Mouse (Mus musculus): Measurements from ENCODE around the gene Zkscan17. TPM values are rescaled to one million over a fixed set of nuclear protein-coding genes. Genes with fewer than 3 reads are reported as not detected.
"Not testable (repeated sequence)": the region's sequence is repeated elsewhere in the genome, so short reads cannot be mapped to it uniquely, and the experiment has no call there.

The Zkscan17 gene
- 5.1 and 7.1 TPM in 2 replicates for total RNA-seq (2014; rRNA removed)
- 8.0 and 9.4 TPM in 2 replicates for polyA plus RNA-seq (2012; rRNA removed)

- peak; percentile 42 for DNase-seq (ENCODE audit: extremely low read depth, low read depth, low spot score)
- H3K4me3 ChIP-seq (ENCODE audit: insufficient read depth, low read depth, low read length): no peak within 1 kb of the TSS
- 46% methylated on average over 8 of the region's 8 CpGs for WGBS
- H3K27ac ChIP-seq (replicated peaks; ENCODE audit: insufficient read depth, low read depth, low read length): no peak within 1 kb of the TSS
- H3K79me2 ChIP-seq (ENCODE audit: control insufficient read depth, insufficient read depth, low read length): no peaks in the 10 kb centered on the region
- TF ChIP-seq POLR2A (IDR thresholded peaks at IDR 0.05; ENCODE audit: extremely low read depth, insufficient read depth, low read length): no peak
- peak; percentile 47 for TF ChIP-seq CTCF (IDR thresholded peaks at IDR 0.05; ENCODE audit: low read depth, low read length)
- H3K27me3 ChIP-seq (ENCODE audit: control insufficient read depth, insufficient read depth, low read length): no peaks in the 10 kb centered on the region
- H3K36me3 ChIP-seq (ENCODE audit: control insufficient read depth, insufficient read depth, low read length): no peaks in the 10 kb centered on the region
- no peaks in the 10 kb centered on the region for H3K4me1 ChIP-seq (ENCODE audit: control insufficient read depth, insufficient read depth, low read length)
- no peak within 1 kb of the TSS for H3K9ac ChIP-seq (ENCODE audit: low read depth, low read length)
Observed at GRCm38 (mm10) chr11:59526472-59527080, at the start of gene Zkscan17. Gene Zkscan17, minus strand, starts transcription at chr11:59526751.

GRCm38 (mm10) chr11:59576135-59576534 lies 49.6 kb upstream of the Zkscan17 start, which contains the start of gene Olfr222:
Gene Olfr222, minus strand, starts transcription at chr11:59576235.
- H3K36me3 ChIP-seq (ENCODE audit: control insufficient read depth, insufficient read depth, low read length); H3K4me3 ChIP-seq (ENCODE audit: insufficient read depth, low read depth, low read length); H3K4me1 ChIP-seq (ENCODE audit: control insufficient read depth, insufficient read depth, low read length); H3K9ac ChIP-seq (ENCODE audit: low read depth, low read length); H3K27ac ChIP-seq (replicated peaks; ENCODE audit: insufficient read depth, low read depth, low read length); H3K79me2 ChIP-seq (ENCODE audit: control insufficient read depth, insufficient read depth, low read length); H3K27me3 ChIP-seq (ENCODE audit: control insufficient read depth, insufficient read depth, low read length); DNase-seq (ENCODE audit: extremely low read depth, low read depth, low spot score): not testable (repeated sequence)

- Histone ChIP-seq H3K27me3 (ENCODE audit: control insufficient read depth, insufficient read depth, low read length) (peaks cover 6% of the 10 kb centered on the region; the same call in 1 of the 2 replicates), H3K79me2 (ENCODE audit: control insufficient read depth, insufficient read depth, low read length) (no peaks in the 10 kb centered on the region), H3K36me3 (ENCODE audit: control insufficient read depth, insufficient read depth, low read length) (no peaks in the 10 kb centered on the region), H3K27ac (replicated peaks; ENCODE audit: insufficient read depth, low read depth, low read length) (no peak overlapping the region), H3K9ac (ENCODE audit: low read depth, low read length) (no peak overlapping the region), H3K4me3 (ENCODE audit: insufficient read depth, low read depth, low read length) (no peak overlapping the region), H3K4me1 (ENCODE audit: control insufficient read depth, insufficient read depth, low read length) (no peaks in the 10 kb centered on the region)
- DNase-seq (ENCODE audit: extremely low read depth, low read depth, low spot score): no peak
- no peak for TF ChIP-seq POLR2A (IDR thresholded peaks at IDR 0.05; ENCODE audit: extremely low read depth, insufficient read depth, low read length)
- no peak for TF ChIP-seq CTCF (IDR thresholded peaks at IDR 0.05; ENCODE audit: low read depth, low read length)
- 47% methylated on average over 9 of the region's 9 CpGs for WGBS
Observed at GRCm38 (mm10) chr11:59575726-59576125, 49.2 kb upstream of the Zkscan17 start.

- Histone ChIP-seq H3K79me2 (ENCODE audit: control insufficient read depth, insufficient read depth, low read length) (no peaks in the 10 kb centered on the region), H3K36me3 (ENCODE audit: control insufficient read depth, insufficient read depth, low read length) (no peaks in the 10 kb centered on the region), H3K4me1 (ENCODE audit: control insufficient read depth, insufficient read depth, low read length) (no peaks in the 10 kb centered on the region), H3K4me3 (ENCODE audit: insufficient read depth, low read depth, low read length) (no peak overlapping the region), H3K27me3 (ENCODE audit: control insufficient read depth, insufficient read depth, low read length) (peaks cover 6% of the 10 kb centered on the region; the same call in 1 of the 2 replicates), H3K9ac (ENCODE audit: low read depth, low read length) (no peak overlapping the region), H3K27ac (replicated peaks; ENCODE audit: insufficient read depth, low read depth, low read length) (no peak overlapping the region)
- TF ChIP-seq POLR2A (IDR thresholded peaks at IDR 0.05; ENCODE audit: extremely low read depth, insufficient read depth, low read length) (no peak), CTCF (IDR thresholded peaks at IDR 0.05; ENCODE audit: low read depth, low read length) (peak; percentile 68)
- DNase-seq (ENCODE audit: extremely low read depth, low read depth, low spot score): peak; percentile 22
- 44% methylated on average over 3 of the region's 3 CpGs for WGBS
Observed at GRCm38 (mm10) chr11:59569306-59569705, 42.8 kb upstream of the Zkscan17 start.

- Histone ChIP-seq H3K36me3 (ENCODE audit: control insufficient read depth, insufficient read depth, low read length) (no peaks in the 10 kb centered on the region), H3K4me1 (ENCODE audit: control insufficient read depth, insufficient read depth, low read length) (no peaks in the 10 kb centered on the region), H3K4me3 (ENCODE audit: insufficient read depth, low read depth, low read length) (no peak overlapping the region), H3K79me2 (ENCODE audit: control insufficient read depth, insufficient read depth, low read length) (no peaks in the 10 kb centered on the region), H3K9ac (ENCODE audit: low read depth, low read length) (no peak overlapping the region), H3K27me3 (ENCODE audit: control insufficient read depth, insufficient read depth, low read length) (no peaks in the 10 kb centered on the region), H3K27ac (replicated peaks; ENCODE audit: insufficient read depth, low read depth, low read length) (no peak overlapping the region)
- TF ChIP-seq CTCF (IDR thresholded peaks at IDR 0.05; ENCODE audit: low read depth, low read length): no peak
- no peak for TF ChIP-seq POLR2A (IDR thresholded peaks at IDR 0.05; ENCODE audit: extremely low read depth, insufficient read depth, low read length)
- DNase-seq (ENCODE audit: extremely low read depth, low read depth, low spot score): no peak
- WGBS: 81% methylated on average over 9 of the region's 9 CpGs
Observed at GRCm38 (mm10) chr11:59562837-59563236, 36.3 kb upstream of the Zkscan17 start.

GRCm38 (mm10) chr11:59562336-59562735 lies 35.8 kb upstream of the Zkscan17 start:
- no peaks in the 10 kb centered on the region for H3K79me2 ChIP-seq (ENCODE audit: control insufficient read depth, insufficient read depth, low read length)
- no peak overlapping the region for H3K9ac ChIP-seq (ENCODE audit: low read depth, low read length)
- H3K27ac ChIP-seq (replicated peaks; ENCODE audit: insufficient read depth, low read depth, low read length): no peak overlapping the region
- H3K4me3 ChIP-seq (ENCODE audit: insufficient read depth, low read depth, low read length): no peak overlapping the region
- DNase-seq (ENCODE audit: extremely low read depth, low read depth, low spot score): no peak
- H3K4me1 ChIP-seq (ENCODE audit: control insufficient read depth, insufficient read depth, low read length): no peaks in the 10 kb centered on the region
- TF ChIP-seq CTCF (IDR thresholded peaks at IDR 0.05; ENCODE audit: low read depth, low read length) (no peak), POLR2A (IDR thresholded peaks at IDR 0.05; ENCODE audit: extremely low read depth, insufficient read depth, low read length) (no peak)
- no peaks in the 10 kb centered on the region for H3K27me3 ChIP-seq (ENCODE audit: control insufficient read depth, insufficient read depth, low read length)
- no peaks in the 10 kb centered on the region for H3K36me3 ChIP-seq (ENCODE audit: control insufficient read depth, insufficient read depth, low read length)
- WGBS: 94% methylated on average over 4 of the region's 4 CpGs
